Mouse (Mus musculus): Measurements from ENCODE around the gene Gprasp2. TPM values are rescaled to one million over a fixed set of nuclear protein-coding genes. Genes with fewer than 3 reads are reported as not detected.

Gene Gprasp2
- polyA plus RNA-seq, 1 experiment from 2014 or later, result 42.4 TPM

Other genes with a start within 250 kb of the Gprasp2 start
- gene Nxf7, start 240.3 kb upstream of the Gprasp2 start, polyA plus RNA-seq (2014; fragmentation: Nextera tagmentation; extraction: Ambion mirVana), result not detected in 2 replicates
- gene Prame, start 211.3 kb upstream of the Gprasp2 start, polyA plus RNA-seq (2014; fragmentation: Nextera tagmentation; extraction: Ambion mirVana), result 0.22 TPM in 1 of 2 replicates, not detected in the other
- gene Tcp11x2, start 145.2 kb upstream of the Gprasp2 start, polyA plus RNA-seq (2014; fragmentation: Nextera tagmentation; extraction: Ambion mirVana), result 0.18 TPM in 1 of 2 replicates, not detected in the other
- not detected in 2 replicates for gene Tmsb15a, start 113.8 kb upstream of the Gprasp2 start, polyA plus RNA-seq (2014; fragmentation: Nextera tagmentation; extraction: Ambion mirVana)
- 9.6 TPM in 2 replicates for gene Armcx5, start 96.3 kb upstream of the Gprasp2 start, polyA plus RNA-seq (2014; fragmentation: Nextera tagmentation; extraction: Ambion mirVana)
- 81.8 and 89.2 TPM in 2 replicates for gene Gprasp1, start 96.3 kb upstream of the Gprasp2 start, polyA plus RNA-seq (2014; fragmentation: Nextera tagmentation; extraction: Ambion mirVana)
- gene Bhlhb9, start 41.4 kb upstream of the Gprasp2 start, polyA plus RNA-seq (2014; fragmentation: Nextera tagmentation; extraction: Ambion mirVana), result 67.8 and 72.4 TPM in 2 replicates
- gene Arxes2, start 154.8 kb downstream of the Gprasp2 start, polyA plus RNA-seq (2014; fragmentation: Nextera tagmentation; extraction: Ambion mirVana), result 109 and 123 TPM in 2 replicates
- 42.7 and 44.7 TPM in 2 replicates for gene Arxes1, start 194.3 kb downstream of the Gprasp2 start, polyA plus RNA-seq (2014; fragmentation: Nextera tagmentation; extraction: Ambion mirVana)
- 273 and 298 TPM in 2 replicates for gene Bex2, start 229.2 kb downstream of the Gprasp2 start, polyA plus RNA-seq (2014; fragmentation: Nextera tagmentation; extraction: Ambion mirVana)
- not detected in 2 replicates for gene Nxf3, start 246.2 kb downstream of the Gprasp2 start, polyA plus RNA-seq (2014; fragmentation: Nextera tagmentation; extraction: Ambion mirVana)